ENCODE assay signal across 8 mouse cellular contexts in the genomic region with DNA sequence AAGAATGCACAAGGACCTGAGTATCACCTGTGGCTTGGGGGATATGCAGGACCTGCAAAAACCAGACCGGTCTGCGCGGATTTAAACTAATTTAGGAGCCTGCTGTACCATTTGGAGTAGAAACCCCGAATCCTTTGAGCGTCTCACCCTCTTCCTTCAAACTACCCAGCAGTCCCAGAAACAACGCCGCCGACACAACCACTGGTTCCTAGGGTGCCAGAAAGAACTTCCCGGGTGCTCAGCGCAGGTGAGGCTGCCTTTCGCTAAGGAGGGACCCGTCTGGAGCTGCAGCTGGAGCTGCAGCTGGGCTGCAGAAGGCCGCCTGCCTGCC. TPM values are rescaled to one million over a fixed set of nuclear protein-coding genes. Genes with fewer than 3 reads are reported as not detected.
A peak's percentile ranks its signal among the peaks of the same experiment; 100 is the strongest.
DNase-seq lines count a peak whose midpoint lies in the region; ATAC-seq lines count a peak whose summit lies in the region.

No protein-coding gene starts in this region.

- ATAC-seq in kidney, embryonic 14.5 days (ENCODE audit: low FRiP score, low TSS enrichment), result 0 out of 2 replicates have a peak, but pooled peaks have one; percentile 2
- ATAC-seq in activated CD4-positive, CD25-positive, alpha-beta regulatory T cell, adult 4 months, result peak; percentile 9
- ATAC-seq in hindbrain, embryonic 14.5 days (ENCODE audit: low FRiP score), result no peak
- ATAC-seq in midbrain, embryonic 14.5 days (ENCODE audit: low FRiP score, low TSS enrichment), result no peak

- under 1% methylated on average over 13 of the region's 13 CpGs for WGBS in kidney, embryonic 14.5 days
- under 1% methylated on average over 13 of the region's 13 CpGs for WGBS in hindbrain, embryonic 14.5 days
- WGBS in midbrain, embryonic 14.5 days, result under 1% methylated on average over 13 of the region's 13 CpGs

- no peaks in the 10 kb centered on the region for H3K9me3 ChIP-seq in kidney, embryonic 14.5 days (ENCODE audit: control insufficient read depth, low read length)
- no peaks in the 10 kb centered on the region for H3K9me3 ChIP-seq in hindbrain, embryonic 14.5 days (ENCODE audit: control insufficient read depth, low read length)
- no peaks in the 10 kb centered on the region for H3K9me3 ChIP-seq in midbrain, embryonic 14.5 days (ENCODE audit: control insufficient read depth, low read length)

- no peak for DNase-seq in kidney, adult 9 months
- DNase-seq in hindbrain, embryonic 14.5 days (ENCODE audit: low spot score), result no peak
- no peak for DNase-seq in midbrain, embryonic 14.5 days
- no peak for DNase-seq in T-cell, adult 2 months (ENCODE audit: low spot score)
- DNase-seq in thymus, postnatal 36 days, result no peak
- no peak for DNase-seq in urinary bladder, adult 2 months (ENCODE audit: low spot score)

- peak overlapping the region; percentile 80 for H3K4me2 ChIP-seq in kidney, embryonic 14.5 days (replicated peaks; ENCODE audit: low read depth, low read length)
- peak overlapping the region; percentile 88 for H3K4me2 ChIP-seq in hindbrain, embryonic 14.5 days (replicated peaks)
- H3K4me2 ChIP-seq in midbrain, embryonic 14.5 days (ENCODE audit: low read length), result peak overlapping the region; percentile 81

- no peaks in the 10 kb centered on the region for H3K27me3 ChIP-seq in kidney, embryonic 14.5 days (ENCODE audit: control insufficient read depth, insufficient read depth, low read length)
- no peaks in the 10 kb centered on the region for H3K27me3 ChIP-seq in hindbrain, embryonic 14.5 days (ENCODE audit: control insufficient read depth, insufficient read depth, low read length)
- H3K27me3 ChIP-seq in midbrain, embryonic 14.5 days (ENCODE audit: control insufficient read depth, insufficient read depth, low read length), result no peaks in the 10 kb centered on the region

- H3K36me3 ChIP-seq in kidney, embryonic 14.5 days (ENCODE audit: control insufficient read depth, insufficient read depth, low read length), result no peaks in the 10 kb centered on the region; the same call in 1 of the 2 replicates
- H3K36me3 ChIP-seq in hindbrain, embryonic 14.5 days (replicated peaks; ENCODE audit: control insufficient read depth, insufficient read depth), result no peaks in the 10 kb centered on the region
- H3K36me3 ChIP-seq in midbrain, embryonic 14.5 days (ENCODE audit: control insufficient read depth, insufficient read depth, low read length), result no peaks in the 10 kb centered on the region

- H3K4me1 ChIP-seq in kidney, embryonic 14.5 days (ENCODE audit: control insufficient read depth, insufficient read depth, low read length), result no peaks in the 10 kb centered on the region
- H3K4me1 ChIP-seq in hindbrain, embryonic 14.5 days (replicated peaks; ENCODE audit: control insufficient read depth, insufficient read depth, low read length), result 0 out of 2 replicates have a peak, but pooled peaks cover 5% of the 10 kb centered on the region
- peaks cover 8% of the 10 kb centered on the region; the same call in 1 of the 2 replicates for H3K4me1 ChIP-seq in midbrain, embryonic 14.5 days (ENCODE audit: control insufficient read depth, insufficient read depth, low read length)

- H3K27ac ChIP-seq in kidney, embryonic 14.5 days (ENCODE audit: low read depth, low read length), result peak overlapping the region; percentile 65; the same call in 1 of the 2 replicates
- H3K27ac ChIP-seq in hindbrain, embryonic 14.5 days, result peak overlapping the region; percentile 76
- H3K27ac ChIP-seq in midbrain, embryonic 14.5 days (replicated peaks; ENCODE audit: low read depth, low read length), result peak overlapping the region; percentile 80

- peak overlapping the region; percentile 79 for H3K9ac ChIP-seq in kidney, embryonic 14.5 days (ENCODE audit: low read depth, low read length)
- peak overlapping the region; percentile 78 for H3K9ac ChIP-seq in hindbrain, embryonic 14.5 days
- H3K9ac ChIP-seq in midbrain, embryonic 14.5 days (replicated peaks; ENCODE audit: low read length), result peak overlapping the region; percentile 75

- peak overlapping the region; percentile 75 for H3K4me3 ChIP-seq in kidney, embryonic 14.5 days (ENCODE audit: low read length)
- H3K4me3 ChIP-seq in hindbrain, embryonic 14.5 days (replicated peaks; ENCODE audit: low read length), result peak overlapping the region; percentile 85
- peak overlapping the region; percentile 75 for H3K4me3 ChIP-seq in midbrain, embryonic 14.5 days (replicated peaks; ENCODE audit: low read depth, low read length)

RNA-seq across cellular contexts. Expression of a gene that starts 0.6 kb away (rescaled TPM):
- 12.1 and 20.0 TPM in 2 replicates for polyA plus RNA-seq in kidney, embryonic 14.5 days (2014; fragmentation: Nextera tagmentation; extraction: Ambion mirVana)
- 1 to 10 TPM; 2.9 to 3.8 TPM for polyA plus RNA-seq in activated CD4-positive, CD25-positive, alpha-beta regulatory T cell, adult 4 months (2017; shearing (Covaris generic))
- polyA plus RNA-seq in hindbrain, embryonic 14.5 days (2014; fragmentation: Nextera tagmentation; extraction: Ambion mirVana), result 8.1 and 9.2 TPM in 2 replicates
- 6.2 and 9.0 TPM in 2 replicates for polyA plus RNA-seq in midbrain, embryonic 14.5 days (2014; fragmentation: Nextera tagmentation; extraction: Ambion mirVana)
- 6.8 and 7.5 TPM in 2 replicates for polyA plus RNA-seq in urinary bladder, adult 2 months (2012; rRNA removed)

RNA-seq across cellular contexts. Expression of a gene that starts 13.4 kb away (rescaled TPM):
- polyA plus RNA-seq in kidney, embryonic 14.5 days (2014; fragmentation: Nextera tagmentation; extraction: Ambion mirVana), result 47.1 and 48.3 TPM in 2 replicates
- polyA plus RNA-seq in activated CD4-positive, CD25-positive, alpha-beta regulatory T cell, adult 4 months (2017; shearing (Covaris generic)), result 10 to 100 TPM; 21.4 to 22.8 TPM
- 33.7 and 36.5 TPM in 2 replicates for polyA plus RNA-seq in hindbrain, embryonic 14.5 days (2014; fragmentation: Nextera tagmentation; extraction: Ambion mirVana)
- 31.4 and 35.1 TPM in 2 replicates for polyA plus RNA-seq in midbrain, embryonic 14.5 days (2014; fragmentation: Nextera tagmentation; extraction: Ambion mirVana)
- polyA plus RNA-seq in urinary bladder, adult 2 months (2012; rRNA removed), result 19.9 and 22.7 TPM in 2 replicates

Comparison
In these comparisons a context has a peak if more than half of its experiments do, and no peak if none do; other contexts are left out.
1. ATAC-seq: peak in kidney, embryonic 14.5 days (single experiment) and activated CD4-positive, CD25-positive, alpha-beta regulatory T cell, adult 4 months (single experiment); none in hindbrain, embryonic 14.5 days (single experiment) and midbrain, embryonic 14.5 days (single experiment).
2. Peak in every context shown above with its lines, with median percentiles within 50 percentile points of each other: H3K27ac ChIP-seq, H3K4me2 ChIP-seq, H3K4me3 ChIP-seq and H3K9ac ChIP-seq.